Mouse (Mus musculus): Measurements from ENCODE around the gene Polr3h.
"Not testable (repeated sequence)": the region's sequence is repeated elsewhere in the genome, so short reads cannot be mapped to it uniquely, and the experiment has no call there.

The Polr3h gene

DNA sequence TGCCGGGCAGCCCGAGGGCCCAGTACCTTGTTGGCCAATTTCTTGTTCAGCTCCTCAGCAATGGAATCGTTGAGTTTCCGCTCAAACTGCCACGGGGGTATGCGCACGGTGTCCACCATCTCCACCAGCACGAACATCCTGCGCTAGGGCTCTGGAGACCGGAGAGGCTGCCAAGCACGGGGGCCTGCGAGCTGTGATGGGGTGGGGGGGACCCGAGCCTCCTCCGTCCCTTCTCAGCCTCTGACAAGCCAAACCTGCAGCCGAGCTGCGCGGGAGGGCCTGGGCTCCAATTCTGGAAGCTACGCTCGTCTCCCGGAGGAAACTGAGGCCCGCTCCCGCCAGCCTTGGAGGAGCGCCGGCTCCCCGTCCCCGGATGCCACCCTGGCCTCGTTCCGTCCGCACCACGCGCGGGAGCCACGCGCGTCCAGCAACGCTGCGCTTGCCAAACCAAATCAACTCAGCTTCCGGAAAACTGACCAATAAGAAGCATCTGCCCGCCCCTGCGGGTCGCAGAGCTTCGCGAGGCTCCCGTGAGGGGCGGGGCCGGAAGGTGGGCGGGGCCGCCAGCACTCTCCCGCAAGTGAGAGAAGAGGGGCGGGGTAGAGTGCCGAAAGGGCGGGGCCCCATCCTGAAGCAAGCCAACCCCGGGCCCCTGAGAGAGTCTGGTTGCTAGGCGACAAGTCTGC lies at the start of gene Polr3h:
Polr3h (minus strand) TSS at position 481 of the 686 bp plus-strand sequence.
- DNase-seq: peak; percentile 99

DNA sequence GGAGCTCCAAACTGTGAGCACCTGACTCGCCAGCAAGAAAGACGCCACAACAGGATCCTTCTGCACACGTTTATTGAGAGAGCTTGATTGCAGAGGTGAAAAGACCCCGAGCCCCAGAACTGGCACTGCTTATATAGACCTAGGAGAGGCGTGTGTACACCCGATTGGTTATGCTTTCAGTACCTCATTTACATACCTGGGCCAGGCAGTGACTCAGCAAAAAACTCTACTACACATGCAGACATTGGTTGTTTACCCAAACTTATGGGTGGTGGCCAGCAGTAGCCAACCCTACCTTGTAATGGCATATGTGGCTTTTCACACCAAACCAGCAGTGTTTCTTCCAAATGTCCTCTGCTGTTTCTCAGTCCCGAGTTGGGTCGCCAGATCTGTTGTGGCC lies 49.1 kb upstream of the Polr3h start:
- not testable (repeated sequence) for DNase-seq

DNA sequence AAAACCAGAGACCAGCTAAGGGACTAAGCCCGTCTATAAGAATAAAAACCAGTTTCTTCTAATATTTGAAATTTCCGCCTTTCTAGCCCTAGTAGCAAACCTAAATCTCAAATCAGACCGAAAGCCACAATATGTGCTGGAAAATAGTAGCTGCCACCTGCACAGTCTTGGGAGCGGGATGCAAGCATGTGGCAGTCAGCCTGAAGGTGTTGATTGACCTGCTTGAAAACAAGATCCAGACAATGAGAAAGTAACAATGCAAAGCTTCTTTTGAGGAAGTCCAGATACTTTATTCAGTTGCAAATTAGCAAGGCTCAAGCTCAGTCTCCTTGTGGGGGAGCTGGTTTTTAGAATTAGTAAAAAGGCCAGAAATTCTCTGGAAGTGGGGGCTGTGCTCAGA lies 44.5 kb upstream of the Polr3h start:
- DNase-seq: not testable (repeated sequence)

GRCm38 (mm10) chr15:81969635-81970034 lies 43.6 kb upstream of the Polr3h start:
- not testable (repeated sequence) for DNase-seq

- DNase-seq: peak; percentile 35 to 48
These were observed 43.1 kb upstream of the Polr3h start for GRCm38 (mm10) chr15:81969173-81969572.

GRCm38 (mm10) chr15:81968447-81968846 lies 42.4 kb upstream of the Polr3h start:
- DNase-seq: no peak

- DNase-seq: no peak
These were observed 41.8 kb upstream of the Polr3h start for GRCm38 (mm10) chr15:81967821-81968220.

GRCm38 (mm10) chr15:81966062-81966829 lies 40.2 kb upstream of the Polr3h start:
- DNase-seq: no peak

DNA sequence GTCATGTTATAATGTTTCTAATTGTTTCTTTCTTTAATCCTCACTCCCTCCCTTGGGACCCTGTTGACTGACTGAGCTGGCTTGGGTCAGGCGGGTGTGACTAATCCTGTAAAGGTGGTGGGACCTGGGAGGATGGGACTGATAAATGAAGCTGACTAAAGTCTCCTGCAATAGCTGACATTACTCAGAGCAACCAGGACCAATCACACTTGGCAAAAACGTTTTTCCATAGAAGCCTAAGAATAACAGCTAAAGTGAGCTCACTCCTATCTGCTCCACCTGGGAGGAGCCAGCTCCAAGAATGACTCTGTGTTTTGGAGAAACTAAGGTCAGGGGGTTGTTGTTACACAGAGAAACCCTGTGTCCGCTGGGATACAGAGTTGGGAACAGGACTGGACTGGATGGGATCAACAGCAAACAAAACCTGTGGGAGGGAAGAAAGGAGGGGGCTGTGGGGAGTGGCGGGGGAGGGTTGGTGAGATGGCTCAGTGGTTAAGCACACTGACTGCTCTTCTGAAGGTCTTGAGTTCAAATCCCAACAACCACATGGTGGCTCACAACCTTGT lies 39.0 kb upstream of the Polr3h start:
- no peak for DNase-seq

- DNase-seq: no peak
These were observed 38.2 kb upstream of the Polr3h start for GRCm38 (mm10) chr15:81964262-81964661.

- DNase-seq: no peak
These were observed 35.0 kb upstream of the Polr3h start for GRCm38 (mm10) chr15:81961078-81961451.

DNA sequence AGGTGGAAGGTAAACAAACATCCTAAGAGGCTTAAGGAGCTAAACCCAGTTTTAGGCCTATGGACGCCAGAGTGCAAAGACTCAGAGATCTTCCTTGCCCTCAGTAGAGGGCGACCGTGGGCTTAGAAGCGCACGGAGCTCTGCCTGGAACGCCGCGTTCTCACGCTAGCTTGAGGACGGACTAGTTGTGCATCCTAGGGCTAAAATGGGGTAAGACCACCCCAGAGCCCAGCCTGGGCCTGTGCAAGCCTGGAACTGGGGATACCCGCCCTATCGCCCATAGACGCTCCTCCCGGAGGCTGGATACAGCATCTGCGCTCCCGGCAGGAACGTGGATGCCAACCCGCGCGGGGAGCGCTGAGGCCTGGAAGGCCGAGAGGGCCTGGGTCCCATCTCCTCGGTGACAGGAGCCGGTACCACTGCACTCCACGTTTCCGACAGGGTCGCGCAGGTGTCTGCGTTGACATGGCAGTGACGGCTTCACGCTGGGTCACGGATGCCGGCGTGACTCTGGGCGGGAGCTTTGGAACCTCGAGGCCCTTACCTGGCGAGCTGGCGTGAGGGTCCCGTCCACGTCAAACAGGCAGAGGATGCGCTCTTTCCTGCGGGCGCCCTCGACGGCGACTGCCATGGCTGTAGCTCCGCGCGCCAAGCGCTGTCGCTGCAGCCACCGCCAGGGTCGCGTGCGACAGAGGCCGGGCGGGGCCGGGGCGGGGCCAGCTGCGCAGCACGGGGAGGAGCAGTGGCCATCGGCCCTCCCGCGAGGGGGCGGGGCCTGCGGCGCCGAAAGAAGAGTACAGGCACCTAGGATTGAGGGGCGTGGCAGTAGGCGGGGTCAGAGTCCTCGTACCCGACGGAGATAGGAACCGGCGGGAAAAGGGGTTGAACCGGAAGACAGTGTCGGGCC lies 34.4 kb upstream of the Polr3h start, which contains the start of gene Pmm1:
Pmm1 (minus strand) TSS at position 760 of the 907 bp plus-strand sequence.
- peak; percentile 100 for DNase-seq

GRCm38 (mm10) chr15:81958906-81959305 lies 32.9 kb upstream of the Polr3h start:
- no peak for DNase-seq

DNA sequence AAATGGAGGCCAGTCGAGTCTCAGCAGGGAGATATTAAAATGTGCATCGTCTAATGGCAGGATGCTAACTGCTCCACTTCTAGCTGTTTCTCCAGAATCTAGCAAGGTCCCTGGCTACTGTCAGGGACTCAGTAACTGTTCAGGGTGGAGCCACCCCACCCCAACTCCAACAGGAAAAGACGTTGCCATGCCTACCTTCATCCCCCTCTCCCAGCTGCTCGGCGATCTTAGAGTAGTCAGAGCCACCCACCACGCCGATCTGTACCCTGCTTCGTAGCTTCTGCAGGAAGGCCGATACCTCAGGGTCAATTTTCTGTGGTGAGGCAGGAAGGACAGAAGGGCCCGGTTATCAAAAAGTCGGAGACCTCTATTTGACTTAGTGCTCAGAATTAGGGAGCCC lies 31.6 kb upstream of the Polr3h start:
- no peak for DNase-seq

GRCm38 (mm10) chr15:81956457-81956856 lies 30.4 kb upstream of the Polr3h start:
- DNase-seq: peak; percentile 70 to 75

DNA sequence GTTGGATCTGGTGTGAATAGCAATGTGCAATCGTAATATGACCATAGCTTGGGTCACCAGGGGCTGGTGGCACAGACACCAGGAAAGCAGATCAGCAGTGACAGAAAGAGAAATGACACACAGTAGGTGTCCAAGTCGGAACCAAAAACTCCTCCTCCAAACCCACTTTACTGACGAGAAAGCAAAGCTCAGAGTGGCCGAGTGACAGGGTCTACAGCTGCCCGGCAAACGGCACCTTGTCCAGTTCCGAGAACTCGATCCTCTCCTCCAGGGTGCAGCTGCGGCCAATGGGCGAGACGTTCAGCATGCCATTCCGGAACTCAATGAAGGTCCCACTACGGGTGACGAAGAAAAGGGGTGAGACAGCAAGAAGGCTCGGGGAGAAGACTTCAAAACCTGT lies 29.4 kb upstream of the Polr3h start:
- DNase-seq: no peak

- DNase-seq: no peak
These were observed 28.7 kb upstream of the Polr3h start for GRCm38 (mm10) chr15:81954716-81955115.

GRCm38 (mm10) chr15:81954151-81954583 lies 28.1 kb upstream of the Polr3h start:
- no peak for DNase-seq

DNA sequence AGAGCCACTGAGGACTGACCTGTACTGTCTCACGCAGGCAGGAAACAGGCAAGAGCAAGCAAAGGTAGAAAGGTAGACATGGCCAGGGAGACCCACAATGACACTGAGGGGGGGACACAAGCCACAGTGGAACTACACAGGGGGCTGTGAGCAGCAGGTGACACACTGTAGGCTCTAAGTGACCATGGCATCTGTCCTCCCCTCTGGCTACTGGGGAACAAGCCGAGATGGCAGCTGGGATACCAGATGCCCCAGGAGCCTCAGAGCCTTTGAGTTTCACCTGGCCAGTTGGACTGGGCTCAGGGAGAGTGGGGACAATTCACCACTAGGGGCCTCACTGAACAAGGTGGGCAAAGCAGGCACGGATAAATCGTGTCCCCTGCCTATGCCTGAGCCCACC lies 26.3 kb upstream of the Polr3h start:
- no peak for DNase-seq

DNA sequence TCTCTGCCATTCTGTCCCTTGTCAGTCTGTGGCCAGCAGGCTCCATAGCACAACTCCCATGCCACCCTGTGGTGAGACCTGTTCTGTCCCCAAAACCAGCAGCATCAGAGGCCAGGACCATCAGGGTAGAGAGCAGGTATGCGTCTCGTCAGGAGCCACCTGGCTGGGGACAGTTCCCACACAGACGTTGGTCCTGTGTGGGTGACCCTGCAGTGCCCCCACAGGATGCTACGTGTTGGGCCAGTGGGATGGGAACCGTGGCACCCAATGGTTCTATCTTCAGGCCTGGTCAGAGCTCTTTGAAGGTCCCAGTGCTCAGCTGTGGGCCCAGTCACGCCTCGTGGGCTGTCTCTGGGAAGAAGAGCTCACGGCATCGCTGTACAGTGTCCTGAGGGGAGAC lies 25.1 kb upstream of the Polr3h start:
- DNase-seq: no peak

DNA sequence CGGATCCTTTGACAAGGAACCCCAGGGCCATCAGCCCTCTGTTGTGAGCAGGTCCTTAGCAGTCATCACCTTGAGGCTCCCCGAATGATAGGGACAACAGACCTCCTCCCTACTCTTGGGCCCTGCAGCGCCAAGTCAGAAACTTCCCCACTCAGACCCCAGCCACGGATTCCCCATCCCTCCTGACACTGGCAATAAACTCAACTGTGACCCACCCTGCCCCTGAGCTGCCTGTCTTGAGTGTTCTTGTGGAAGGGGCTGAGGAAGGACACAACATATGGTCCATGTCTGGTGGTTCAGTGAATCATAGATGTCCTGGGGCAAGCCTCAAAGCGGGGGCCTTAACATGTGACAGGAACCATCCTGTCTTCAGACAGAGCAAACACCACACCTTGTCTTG lies 24.7 kb upstream of the Polr3h start:
- no peak for DNase-seq

- no peak for DNase-seq
These were observed 23.6 kb upstream of the Polr3h start for GRCm38 (mm10) chr15:81949476-81950131.

Data from kidney, postnatal 4 days (tissue).